Mouse (Mus musculus) small intestine, adult 2 months (tissue): ENCODE measurements around the gene Slc45a3.

Experiments
- CTCF ChIP-seq: fragments of 200-500 bp; IDR thresholded peaks from 2 replicates; pipeline ENCODE4 v1.5.1; 2012; ENCODE audit warnings: low read depth, mild to moderate bottlenecking, control low read depth, inconsistent platforms, low read length, moderate library complexity, mixed read lengths; ENCODE audit not compliant: insufficient replicate concordance, insufficient read length; ENCODE audit errors: extremely low read depth
- POLR2A ChIP-seq: fragments of 200-500 bp; IDR thresholded peaks from 2 replicates; pipeline ENCODE4 v1.6.1; 2012; ENCODE audit warnings: low read depth, mild to moderate bottlenecking, control low read depth, inconsistent platforms, low read length, moderate library complexity

- no peak for TF ChIP-seq POLR2A
- TF ChIP-seq CTCF: no peak
These were observed 29.8 kb downstream of the Slc45a3 start for GRCm38 (mm10) chr1:131992561-131993001.
